Mouse (Mus musculus): Measurements from ENCODE around the gene Rab7b.

- TF ChIP-seq JUND (conservative IDR thresholded peaks at IDR 0.05; ENCODE audit: low read depth, low read length): no peak
- TF ChIP-seq CTCF (conservative IDR thresholded peaks at IDR 0.05 in 1 of 2, IDR thresholded peaks at IDR 0.05 in 1 of 2; ENCODE audit: low read depth in 2 of 2, low read length in 2 of 2): no peak
- no peak for TF ChIP-seq RAD21 (IDR thresholded peaks at IDR 0.05; ENCODE audit: low read depth, low read length)
- TF ChIP-seq POLR2A (IDR thresholded peaks at IDR 0.05; ENCODE audit: low read depth, low read length): no peak
- no peak for TF ChIP-seq MAX (IDR thresholded peaks at IDR 0.05; ENCODE audit: low read length)
- no peak for TF ChIP-seq SMC3 (IDR thresholded peaks at IDR 0.05; ENCODE audit: low read depth, low read length)
- TF ChIP-seq ZC3H11A (IDR thresholded peaks at IDR 0.05; ENCODE audit: low read depth, low read length): no peak
- no peak for TF ChIP-seq EP300 (IDR thresholded peaks at IDR 0.05; ENCODE audit: low read length)
- no peak for TF ChIP-seq BHLHE40 (IDR thresholded peaks at IDR 0.05; ENCODE audit: low read depth, low read length)
- no peak for TF ChIP-seq HCFC1 (IDR thresholded peaks at IDR 0.05; ENCODE audit: low read depth, low read length)
These were observed 38.1 kb downstream of the Rab7b start for GRCm38 (mm10) chr1:131726586-131726985.
